Mouse (Mus musculus) kidney, adult 2 months (tissue): Measurements from ENCODE around the gene Vangl2. TPM values are rescaled to one million over a fixed set of nuclear protein-coding genes. Genes with fewer than 3 reads are reported as not detected.

Experiments
- DNase-seq: peaks from one replicate; pipeline ENCODE4 v3.0.0; 2021
- H3K27ac ChIP-seq: fragments of 200-500 bp; 2 replicates; pipeline ENCODE4 v1.5.1; 2012; ENCODE audit warnings: low read depth, low read length, control low read depth, inconsistent platforms; ENCODE audit not compliant: insufficient read depth
- H3K27me3 ChIP-seq: fragments of 200-500 bp; replicated peaks from 2 replicates; pipeline ENCODE4 v1.6.1; 2012; ENCODE audit warnings: mild to moderate bottlenecking, moderate library complexity, low read length, inconsistent platforms; ENCODE audit not compliant: control insufficient read depth, insufficient read depth
- H3K36me3 ChIP-seq: fragments of 200-500 bp; 2 replicates; pipeline ENCODE4 v1.6.1; 2012; ENCODE audit warnings: mild to moderate bottlenecking, moderate library complexity, low read length, inconsistent platforms; ENCODE audit not compliant: control insufficient read depth, insufficient read depth
- H3K4me1 ChIP-seq: fragments of 200-500 bp; 2 replicates; pipeline ENCODE4 v1.6.1; 2011; ENCODE audit warnings: low read length; ENCODE audit not compliant: control insufficient read depth, insufficient read depth
- H3K4me3 ChIP-seq: fragments of 200-500 bp; 2 replicates; pipeline ENCODE4 v1.5.1; 2011; ENCODE audit warnings: mild to moderate bottlenecking, low read depth, low read length, control low read depth; ENCODE audit not compliant: insufficient read depth
- CTCF ChIP-seq: fragments of 200-500 bp; conservative IDR thresholded peaks from 2 replicates; pipeline ENCODE4 v1.5.1; 2011; ENCODE audit warnings: low read depth, mild to moderate bottlenecking, control low read depth, low read length, moderate library complexity, mixed read lengths; ENCODE audit not compliant: insufficient read depth, insufficient read length
- POLR2A ChIP-seq: fragments of 200-500 bp; IDR thresholded peaks from one replicate; pipeline ENCODE4 v1.6.1; 2011; ENCODE audit warnings: low read depth, low read length, control low read depth
- whole genome bisulfite sequencing: fragments of 180-500 bp; shearing (Covaris S2); methylation state at CpG from one replicate; pipeline ENCODE4 v1.1.7; 2018; 5-methylcytosine and 5-hydroxymethylcytosine counted together
- polyA plus RNA-seq: library from polyadenylated mRNA; depleted of rRNA; stranded (reverse); fragments of >200 nt; gene quantifications from 2 replicates; pipeline ENCODE4 v1.2.3, GENCODE M21; 2012; rRNA removed

Gene Vangl2
- polyA plus RNA-seq, 1 experiment: 3.3 TPM

DNA sequence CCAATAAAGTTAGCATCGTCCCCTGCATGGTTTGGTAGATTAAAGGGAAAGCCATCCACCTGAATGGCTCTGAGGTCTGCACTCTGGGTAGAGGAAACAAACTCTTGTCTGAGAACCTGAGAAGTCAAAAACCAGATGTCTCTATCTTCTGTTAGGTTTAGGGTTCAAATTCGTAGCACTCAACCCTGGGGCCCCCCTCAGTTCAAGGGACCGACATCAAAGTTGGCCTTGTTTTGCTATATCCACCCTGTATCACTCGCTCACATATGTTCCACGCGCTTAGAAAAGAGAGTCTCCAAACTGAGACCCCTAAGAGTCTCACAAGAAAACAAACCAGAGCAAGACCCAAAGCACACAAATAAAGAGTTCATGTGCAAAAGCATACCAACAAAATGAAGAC, 66.5 kb downstream of the Vangl2 start:
- Histone ChIP-seq H3K27ac (no peak overlapping the region), H3K27me3 (no peaks in the 10 kb centered on the region; the same call in 1 of the 2 replicates), H3K4me3 (no peak overlapping the region), H3K36me3 (no peaks in the 10 kb centered on the region), H3K4me1 (no peaks in the 10 kb centered on the region)
- no peak for TF ChIP-seq CTCF
- TF ChIP-seq POLR2A: no peak
- 82% methylated on average over 6 of the region's 6 CpGs for WGBS
- DNase-seq: no peak

- WGBS: 93% methylated on average over 5 of the region's 5 CpGs
- no peak for DNase-seq
- no peaks in the 10 kb centered on the region; the same call in 1 of the 2 replicates for H3K27me3 ChIP-seq
- H3K4me3 ChIP-seq: no peak overlapping the region
- TF ChIP-seq CTCF (no peak), POLR2A (no peak)
- H3K27ac ChIP-seq: no peak overlapping the region
- no peaks in the 10 kb centered on the region for H3K4me1 ChIP-seq
- no peaks in the 10 kb centered on the region for H3K36me3 ChIP-seq
Measured at GRCm38 (mm10) chr1:171960726-171961125, 67.5 kb downstream of the Vangl2 start.

DNA sequence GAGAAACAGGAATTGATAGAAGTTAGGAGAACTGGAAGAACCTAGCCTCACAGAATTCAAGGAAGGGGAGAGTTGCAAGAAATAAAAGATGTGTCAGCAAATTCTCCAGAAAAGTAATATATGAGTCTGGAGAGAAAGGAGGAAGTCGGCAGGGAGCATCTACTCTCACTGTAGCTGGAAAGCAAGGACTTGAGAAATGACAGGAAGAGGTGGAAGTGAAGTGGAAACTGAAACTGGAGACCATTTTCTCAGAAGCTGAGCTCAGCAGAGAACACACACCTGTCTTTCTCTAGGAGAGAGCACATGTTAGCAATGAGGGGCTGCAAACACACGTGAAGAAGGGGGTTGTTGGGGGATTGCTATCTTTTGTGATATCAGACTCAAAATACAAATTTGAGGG, 70.8 kb downstream of the Vangl2 start:
- no peak overlapping the region for H3K4me3 ChIP-seq
- H3K27ac ChIP-seq: no peak overlapping the region
- H3K36me3 ChIP-seq: no peaks in the 10 kb centered on the region
- H3K4me1 ChIP-seq: no peaks in the 10 kb centered on the region
- TF ChIP-seq POLR2A (no peak), CTCF (no peak)
- 23% methylated on average over 2 of the region's 2 CpGs for WGBS
- H3K27me3 ChIP-seq: no peaks in the 10 kb centered on the region; the same call in 1 of the 2 replicates
- DNase-seq: no peak

GRCm38 (mm10) chr1:171955071-171955470, 73.2 kb downstream of the Vangl2 start:
- no peak overlapping the region for H3K4me3 ChIP-seq
- H3K4me1 ChIP-seq: no peaks in the 10 kb centered on the region
- TF ChIP-seq POLR2A: no peak
- no peak for TF ChIP-seq CTCF
- H3K36me3 ChIP-seq: no peaks in the 10 kb centered on the region
- no peaks in the 10 kb centered on the region; the same call in 1 of the 2 replicates for H3K27me3 ChIP-seq
- no peak overlapping the region for H3K27ac ChIP-seq
- WGBS: 69% methylated on average over 6 of the region's 6 CpGs
- no peak for DNase-seq

Other genes with a start within 250 kb of the Vangl2 start
- 0.30 and 0.92 TPM in 2 replicates for gene Cd84, start 188.7 kb downstream of the Vangl2 start, polyA plus RNA-seq
- gene Gm10521, start 132.8 kb downstream of the Vangl2 start, polyA plus RNA-seq: 0.05 and 0.11 TPM in 2 replicates
- gene Slamf6, start 110.9 kb downstream of the Vangl2 start, polyA plus RNA-seq: 0.10 and 1.4 TPM in 2 replicates
- gene Nhlh1, start 29.1 kb upstream of the Vangl2 start, polyA plus RNA-seq: not detected in 2 replicates
- 60.4 and 74.9 TPM in 2 replicates for gene Copa, start 54.1 kb upstream of the Vangl2 start, polyA plus RNA-seq
- 94.0 and 98.3 TPM in 2 replicates for gene Ncstn, start 54.4 kb upstream of the Vangl2 start, polyA plus RNA-seq
- 110 and 125 TPM in 2 replicates for gene Pex19, start 98.3 kb upstream of the Vangl2 start, polyA plus RNA-seq
- 93.4 and 95.1 TPM in 2 replicates for gene Dcaf8, start 119.6 kb upstream of the Vangl2 start, polyA plus RNA-seq
- gene Pea15a, start 178.4 kb upstream of the Vangl2 start, polyA plus RNA-seq: 52.1 and 58.7 TPM in 2 replicates
- gene Casq1, start 191.4 kb upstream of the Vangl2 start, polyA plus RNA-seq: 0.29 and 27.1 TPM in 2 replicates
- gene Atp1a4, start 230.0 kb upstream of the Vangl2 start, polyA plus RNA-seq: 0.09 and 0.11 TPM in 2 replicates
- gene Igsf8, start 233.2 kb upstream of the Vangl2 start, polyA plus RNA-seq: 54.3 and 57.7 TPM in 2 replicates